Mouse (Mus musculus): Measurements from ENCODE around the gene Dlgap3.

The Dlgap3 gene

DNA sequence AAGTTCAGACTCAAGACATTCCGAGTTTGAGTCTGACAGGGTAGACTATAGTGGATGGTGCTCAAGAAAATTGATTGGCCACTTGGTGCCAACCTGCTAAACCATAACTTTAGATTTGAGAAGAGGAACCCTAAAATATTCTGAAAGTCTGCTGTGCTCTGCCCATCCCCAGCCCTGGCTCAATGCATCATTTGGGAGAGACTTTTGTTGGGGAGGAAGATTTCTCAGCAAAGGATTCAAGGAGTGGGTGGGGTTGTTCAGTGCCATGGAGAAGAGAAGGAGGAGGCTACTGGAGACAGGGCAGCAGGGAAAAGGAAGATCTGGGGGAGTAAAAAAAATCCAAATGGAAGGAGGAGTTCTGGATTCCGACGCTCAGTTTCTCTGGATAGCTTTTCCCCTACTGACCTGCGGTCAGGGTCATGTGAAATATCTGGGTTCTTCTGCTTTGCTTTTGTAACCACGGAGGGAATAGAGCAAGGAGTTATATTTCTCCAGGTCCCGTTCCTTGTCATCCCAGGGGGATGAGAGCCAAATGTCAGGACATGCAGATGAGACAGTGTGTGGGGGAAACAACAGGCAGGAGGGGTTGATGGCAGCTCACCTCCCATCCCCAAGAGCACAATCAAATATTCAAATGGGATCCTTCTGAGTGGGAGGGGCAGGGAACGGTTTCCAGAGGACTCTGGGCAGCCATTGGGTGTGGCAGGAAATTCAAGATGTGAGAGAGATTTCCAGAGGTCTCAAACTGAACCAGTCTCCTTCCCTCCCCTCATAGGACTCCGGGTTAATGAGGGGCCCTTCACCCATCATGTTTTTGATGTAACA is 5.3 kb downstream of the Dlgap3 start:
- in situ Hi-C loops (cut with MboI; ENCODE audit: low sequenced_read_pairs) = no loop called here

DNA sequence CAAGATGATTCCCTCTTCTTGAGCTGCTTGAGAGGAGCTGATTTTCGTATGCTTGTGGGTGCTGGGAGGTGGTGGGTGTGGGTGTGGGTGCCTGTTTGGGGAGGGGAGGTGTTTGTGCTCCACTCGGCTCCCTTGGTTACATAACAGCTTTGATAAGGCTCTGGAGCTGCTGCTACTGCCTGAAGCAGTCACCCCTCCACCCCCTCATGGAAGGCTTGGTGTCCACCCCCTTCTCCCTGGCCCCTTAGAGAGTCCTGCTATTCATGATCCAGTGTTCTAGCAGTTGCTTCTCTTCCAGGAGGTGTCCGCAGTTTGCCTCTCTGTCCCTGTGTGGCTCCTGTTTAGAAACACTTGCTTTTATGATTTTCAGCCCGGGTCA is 5.9 kb downstream of the Dlgap3 start:
- in situ Hi-C loops (cut with MboI; ENCODE audit: low sequenced_read_pairs) = no loop called here

DNA sequence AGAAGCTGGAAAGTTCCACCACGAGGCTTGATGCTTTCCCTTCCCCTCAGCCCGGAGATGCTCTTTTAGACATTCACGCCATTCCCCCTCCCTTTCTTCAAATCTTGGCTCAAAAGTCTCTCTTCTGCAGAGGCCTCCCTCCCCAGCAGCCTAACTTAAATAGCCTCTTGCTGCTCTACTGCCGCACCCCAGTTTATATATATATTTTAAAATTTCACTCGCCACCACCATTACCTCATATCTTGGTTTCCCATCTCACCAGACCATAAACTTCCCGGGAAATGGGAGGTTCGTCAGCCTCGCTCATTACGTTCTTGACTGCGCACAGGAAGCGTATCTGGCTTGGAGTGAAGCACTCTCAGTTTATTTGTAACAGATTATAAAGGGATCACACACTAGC is 9.0 kb downstream of the Dlgap3 start:
- in situ Hi-C loops (cut with MboI; ENCODE audit: low sequenced_read_pairs) = no loop called here

DNA sequence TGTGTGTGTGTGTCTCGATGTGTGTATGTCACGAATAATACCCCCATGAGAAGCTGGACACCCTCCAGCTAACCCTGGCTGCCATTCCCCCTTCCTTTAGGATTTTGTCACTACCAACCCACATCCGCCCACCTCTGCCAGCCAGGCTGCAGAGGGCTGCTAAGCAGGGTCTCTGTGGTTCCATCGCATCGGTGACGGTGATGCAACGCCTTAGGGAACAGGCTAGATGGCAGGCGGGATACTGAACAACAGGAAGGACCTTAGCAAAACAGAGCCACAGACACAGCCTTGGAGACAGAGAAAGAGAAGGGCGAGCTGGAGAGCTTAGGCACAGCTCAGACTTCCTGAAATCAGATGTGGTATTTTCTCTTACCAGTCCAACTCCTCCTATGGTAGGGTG is 9.7 kb downstream of the Dlgap3 start:
- in situ Hi-C loops (cut with MboI; ENCODE audit: low sequenced_read_pairs) = no loop called here

DNA sequence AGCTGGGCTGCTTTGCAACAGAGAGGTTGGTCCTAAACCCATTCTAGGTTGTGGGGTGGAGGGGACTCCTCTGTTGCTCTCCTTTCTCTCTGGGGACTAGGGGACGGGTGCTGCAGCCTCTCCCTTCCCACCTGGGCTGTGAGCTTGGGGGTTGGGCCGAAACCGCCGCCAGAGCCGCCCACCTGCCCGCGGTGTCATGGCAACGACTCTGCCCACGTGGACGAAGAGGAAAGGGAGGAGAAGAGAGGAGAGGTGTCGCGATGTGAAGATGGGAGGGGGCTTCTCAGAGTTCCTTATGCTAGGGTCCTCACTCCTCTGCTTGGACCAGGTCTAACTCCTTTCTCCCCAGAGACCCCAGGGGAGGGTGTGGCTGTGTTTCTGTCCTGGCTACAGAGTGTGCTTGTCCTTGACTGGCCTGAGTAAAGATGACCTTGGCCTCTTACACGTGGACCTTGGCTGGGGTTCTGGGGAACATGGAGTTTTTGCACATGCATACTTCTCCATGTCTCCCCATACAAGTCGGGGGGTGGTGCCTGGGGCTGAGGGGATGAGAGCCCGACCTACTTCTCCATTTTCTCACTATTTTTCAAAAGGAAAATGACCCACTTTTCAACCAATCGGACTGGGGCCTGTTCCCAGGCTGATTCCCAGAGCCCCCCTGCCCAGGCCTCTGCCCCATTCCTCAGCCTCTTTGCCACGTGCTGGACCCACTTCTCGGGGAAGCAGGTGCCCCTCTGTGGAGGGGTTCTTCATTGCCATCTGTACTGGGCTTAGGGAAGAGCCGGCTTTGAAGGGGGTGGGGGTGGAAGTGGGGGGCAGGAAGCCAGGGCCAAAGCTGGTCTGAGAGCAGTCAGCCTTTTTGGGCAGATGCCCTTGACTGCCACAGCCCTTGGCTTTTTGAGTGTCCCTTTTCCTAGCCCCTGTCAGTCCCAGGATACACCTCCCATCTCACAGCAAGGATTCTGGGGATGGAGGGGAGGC is 10.8 kb downstream of the Dlgap3 start:
- in situ Hi-C loops (cut with MboI; ENCODE audit: low sequenced_read_pairs) = no loop called here

DNA sequence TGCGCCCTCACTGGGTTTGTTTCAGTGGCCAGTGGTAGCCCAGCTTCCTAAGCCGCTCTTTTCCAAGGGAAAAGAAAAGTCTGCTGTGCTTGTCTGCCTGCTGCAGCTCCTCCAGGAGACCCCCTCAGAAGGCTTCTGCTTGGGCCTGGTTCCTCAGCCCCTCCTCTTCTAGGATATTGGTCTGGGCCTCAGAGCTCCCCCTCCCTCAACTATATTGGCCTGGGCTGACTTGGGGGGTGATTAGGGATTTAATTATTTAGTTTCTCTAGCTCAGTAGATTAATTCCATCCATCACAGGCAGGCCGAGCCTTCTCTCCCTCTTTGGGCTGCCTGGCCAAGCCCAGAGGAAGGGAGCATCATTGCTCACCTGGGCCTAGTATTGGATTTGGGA is 11.4 kb downstream of the Dlgap3 start:
- in situ Hi-C loops (cut with MboI; ENCODE audit: low sequenced_read_pairs) = no loop called here

DNA sequence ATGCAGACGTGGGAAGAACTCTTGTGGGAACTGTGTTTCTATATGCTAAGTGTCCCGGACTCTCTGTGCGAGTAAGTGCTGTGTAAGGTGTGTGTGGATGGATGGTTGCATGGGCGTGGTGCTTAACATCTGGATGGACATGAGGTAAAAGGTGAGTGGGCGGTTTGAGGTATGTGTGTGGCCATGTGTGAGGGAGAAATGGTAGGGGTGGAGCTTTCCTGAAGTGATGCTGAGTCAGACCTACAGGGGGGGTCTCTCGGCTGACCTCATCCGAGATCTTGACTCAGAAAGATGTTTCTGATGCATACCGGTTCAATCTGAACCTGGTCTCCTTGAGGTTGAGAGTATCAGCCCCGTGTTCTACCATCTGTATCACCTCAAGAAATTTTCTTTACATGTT is 12.0 kb downstream of the Dlgap3 start:
- in situ Hi-C loops (cut with MboI; ENCODE audit: low sequenced_read_pairs) = no loop called here

DNA sequence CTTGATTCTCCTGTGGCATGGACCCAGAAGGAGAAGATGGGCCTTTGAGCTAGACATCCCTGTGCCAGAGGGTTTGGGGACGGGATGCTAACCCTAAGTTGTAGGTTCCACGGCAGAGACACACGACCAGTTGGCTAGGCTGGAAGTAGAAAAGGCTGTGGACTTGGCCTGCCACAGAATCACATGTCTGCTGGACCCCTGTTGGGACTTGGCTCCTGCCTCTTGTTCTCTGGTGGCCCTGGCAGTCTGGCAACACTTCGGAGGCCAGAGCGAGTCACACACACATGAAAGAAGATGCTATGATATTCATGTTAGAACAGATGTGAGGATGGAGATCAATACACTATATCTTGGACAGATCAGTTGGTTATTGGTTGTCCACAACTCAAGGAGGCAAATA is 14.9 kb downstream of the Dlgap3 start:
- in situ Hi-C loops (cut with MboI; ENCODE audit: low sequenced_read_pairs) = no loop called here

DNA sequence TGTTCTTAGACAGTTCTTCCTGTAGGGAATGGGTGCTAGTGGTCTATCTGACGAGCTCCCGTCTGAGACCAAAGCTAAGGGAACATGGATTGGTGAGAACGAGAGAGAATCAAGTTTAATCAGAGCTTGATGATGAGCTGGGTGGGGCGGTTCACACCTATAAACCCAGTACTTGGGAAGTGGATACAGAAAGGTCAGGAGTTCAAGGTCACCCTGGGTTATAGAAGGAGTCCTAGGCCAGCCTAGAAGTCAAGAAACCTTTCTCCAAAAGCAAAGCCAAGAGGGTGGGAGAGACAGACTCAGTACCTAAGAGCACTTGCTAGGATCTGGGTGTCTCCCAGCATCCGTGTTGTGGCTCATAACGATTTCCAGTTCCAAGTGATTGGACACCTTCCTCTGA is 21.9 kb downstream of the Dlgap3 start:
- in situ Hi-C loops (cut with MboI; ENCODE audit: low sequenced_read_pairs) = no loop called here

DNA sequence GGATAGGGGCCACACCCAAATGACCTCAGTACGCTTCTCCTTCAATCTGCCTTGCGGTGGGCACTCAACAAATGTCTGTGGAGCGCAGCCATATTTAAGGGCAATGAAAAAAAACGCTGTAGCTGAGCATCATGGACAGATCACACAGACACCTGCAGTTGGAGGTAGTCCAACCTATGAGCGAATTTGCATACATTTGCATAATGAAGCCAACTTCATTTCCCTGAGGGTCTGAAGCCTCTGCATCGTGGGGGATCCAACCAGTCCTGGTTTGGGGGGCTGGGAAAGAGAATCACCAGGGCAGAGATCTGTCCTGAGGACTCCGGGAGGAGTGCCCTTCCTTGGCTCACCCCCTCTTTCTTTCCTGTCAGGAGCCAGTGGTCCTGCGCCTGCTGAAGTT is 23.7 kb downstream of the Dlgap3 start:
- in situ Hi-C loops (cut with MboI; ENCODE audit: low sequenced_read_pairs) = no loop called here

DNA sequence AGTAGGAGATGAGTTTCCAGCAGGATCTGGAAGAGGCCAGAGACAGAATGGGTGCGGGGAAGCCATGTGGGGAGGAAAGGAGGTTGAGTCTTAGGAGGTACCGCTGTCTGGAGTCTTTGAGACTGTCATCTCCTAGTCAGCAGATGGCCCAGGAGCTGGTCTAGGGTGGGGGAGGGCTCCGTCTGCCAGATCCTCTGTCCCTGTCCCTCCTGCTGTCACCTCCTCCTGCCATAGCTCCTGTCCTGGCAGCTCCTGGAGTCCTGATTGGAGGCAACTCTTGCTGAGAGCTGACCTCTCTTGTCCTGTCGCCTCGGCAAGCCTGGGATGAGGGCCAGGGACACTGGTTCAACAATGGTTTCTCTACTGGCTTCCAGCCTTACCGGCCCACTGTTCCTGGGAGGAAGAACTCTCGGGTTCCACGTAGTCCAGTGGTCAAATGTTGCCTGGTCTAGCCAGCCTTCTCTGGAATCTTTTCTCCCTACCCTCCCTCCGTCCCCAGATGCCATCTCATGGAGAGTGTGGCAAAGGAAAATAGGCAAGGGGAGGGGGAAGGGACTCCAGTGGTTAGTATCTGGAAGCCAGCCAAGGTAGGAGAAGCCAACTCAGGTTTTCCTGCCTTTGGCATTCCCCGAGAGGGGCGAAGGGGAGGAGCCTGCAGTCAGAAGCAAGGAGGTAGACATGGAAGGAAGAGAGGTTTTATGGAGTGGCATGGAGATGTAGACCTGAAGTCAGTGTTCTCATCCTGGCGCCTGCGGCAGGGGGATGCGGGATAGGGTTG is 24.6 kb downstream of the Dlgap3 start:
- in situ Hi-C loops (cut with MboI; ENCODE audit: low sequenced_read_pairs) = no loop called here

DNA sequence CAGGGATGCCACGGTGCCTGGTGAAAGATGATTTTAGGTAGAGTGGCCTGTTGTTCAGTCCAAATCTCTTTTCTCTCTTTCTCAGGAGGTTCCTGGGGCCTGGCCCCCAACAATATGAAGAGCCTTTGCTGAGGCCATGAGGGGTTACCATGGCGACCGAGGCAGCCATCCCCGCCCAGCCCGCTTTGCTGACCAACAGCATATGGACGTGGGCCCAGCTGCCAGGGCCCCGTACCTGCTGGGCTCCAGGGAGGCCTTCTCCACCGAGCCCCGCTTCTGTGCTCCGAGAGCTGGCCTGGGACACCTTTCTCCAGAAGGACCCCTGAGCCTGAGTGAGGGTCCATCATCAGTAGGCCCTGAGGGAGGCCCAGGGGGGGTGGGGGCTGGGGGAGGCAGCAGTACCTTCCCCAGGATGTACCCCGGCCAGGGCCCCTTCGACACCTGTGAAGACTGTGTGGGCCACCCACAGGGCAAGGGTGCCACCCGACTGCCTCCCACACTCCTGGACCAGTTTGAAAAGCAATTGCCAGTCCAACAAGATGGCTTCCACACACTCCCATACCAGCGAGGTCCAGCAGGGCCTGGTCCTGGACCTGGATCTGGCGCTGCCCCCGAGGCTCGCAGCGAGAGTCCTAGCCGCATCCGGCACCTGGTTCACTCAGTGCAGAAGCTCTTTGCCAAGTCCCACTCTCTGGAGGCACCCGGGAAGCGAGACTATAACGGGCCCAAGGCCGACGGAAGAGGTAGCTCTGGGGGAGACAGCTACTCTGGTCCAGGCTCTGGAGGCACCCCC is 25.7 kb downstream of the Dlgap3 start:
- in situ Hi-C loops (cut with MboI; ENCODE audit: low sequenced_read_pairs) = no loop called here

DNA sequence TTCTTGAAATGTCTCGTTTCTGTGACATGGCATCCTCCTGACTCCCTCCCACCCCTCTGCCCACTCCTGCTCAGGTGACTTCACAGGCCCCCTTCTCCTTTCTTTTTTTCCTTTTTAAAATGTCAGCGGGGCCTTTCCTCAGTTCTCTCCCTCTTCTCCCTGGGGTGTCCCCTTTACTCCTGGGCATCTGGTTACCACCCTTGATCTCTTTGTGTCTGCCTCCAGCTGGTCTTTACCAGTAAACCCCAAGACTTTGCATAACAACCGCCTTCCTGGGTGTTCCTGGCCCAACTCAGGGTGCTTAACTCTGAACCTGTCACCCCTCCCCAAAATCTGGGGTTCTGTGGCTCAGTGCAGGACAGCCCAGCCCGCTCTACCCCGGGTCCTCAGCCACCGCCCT is 29.6 kb downstream of the Dlgap3 start:
- in situ Hi-C loops (cut with MboI; ENCODE audit: low sequenced_read_pairs) = no loop called here

DNA sequence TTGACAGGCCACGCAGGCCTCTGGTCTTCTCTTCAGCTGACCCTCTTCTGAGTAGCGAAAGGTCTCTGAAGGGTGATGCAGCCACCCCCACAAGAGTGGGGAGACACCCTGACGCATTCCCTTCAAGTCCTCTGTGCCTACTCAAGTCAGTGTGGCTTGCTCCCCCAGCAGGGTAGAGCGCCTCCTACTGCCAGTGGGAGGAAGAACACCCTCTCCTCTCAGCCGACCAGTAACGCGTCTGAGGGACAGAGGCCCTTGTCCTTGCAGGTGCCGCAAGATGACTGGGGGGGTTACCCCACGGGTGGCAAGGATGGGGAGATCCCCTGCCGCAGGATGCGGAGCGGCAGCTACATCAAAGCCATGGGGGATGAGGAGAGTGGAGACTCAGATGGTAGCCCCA is 30.4 kb downstream of the Dlgap3 start:
- in situ Hi-C loops (cut with MboI; ENCODE audit: low sequenced_read_pairs) = no loop called here

DNA sequence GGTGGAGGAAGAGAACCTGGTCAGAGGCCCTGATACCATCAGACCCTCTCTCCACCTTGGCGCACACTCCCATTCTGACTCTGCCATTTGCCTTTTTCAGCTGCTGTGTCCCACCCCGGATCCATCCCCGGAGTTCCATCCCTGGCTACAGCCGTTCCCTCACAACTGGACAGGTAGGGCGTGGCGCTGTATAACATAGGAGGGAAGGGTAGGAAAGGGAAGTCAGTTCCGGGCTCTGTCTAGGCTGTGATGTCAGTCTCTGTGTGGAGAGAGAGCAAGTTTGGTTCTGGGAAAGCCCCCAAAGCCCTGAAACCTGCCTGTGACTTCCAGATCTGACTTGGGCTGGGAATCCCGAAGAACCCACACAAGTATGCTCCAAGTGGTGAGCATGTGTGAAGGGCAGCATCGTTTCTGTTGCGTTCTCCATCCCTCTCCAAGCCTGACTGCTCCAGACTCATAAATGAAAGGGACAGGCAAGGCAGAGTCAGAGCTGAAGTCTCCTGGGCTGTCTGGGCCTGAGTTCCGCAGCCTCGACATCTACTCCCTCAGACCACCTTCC is 31.2 kb downstream of the Dlgap3 start:
- in situ Hi-C loops (cut with MboI; ENCODE audit: low sequenced_read_pairs) = no loop called here

DNA sequence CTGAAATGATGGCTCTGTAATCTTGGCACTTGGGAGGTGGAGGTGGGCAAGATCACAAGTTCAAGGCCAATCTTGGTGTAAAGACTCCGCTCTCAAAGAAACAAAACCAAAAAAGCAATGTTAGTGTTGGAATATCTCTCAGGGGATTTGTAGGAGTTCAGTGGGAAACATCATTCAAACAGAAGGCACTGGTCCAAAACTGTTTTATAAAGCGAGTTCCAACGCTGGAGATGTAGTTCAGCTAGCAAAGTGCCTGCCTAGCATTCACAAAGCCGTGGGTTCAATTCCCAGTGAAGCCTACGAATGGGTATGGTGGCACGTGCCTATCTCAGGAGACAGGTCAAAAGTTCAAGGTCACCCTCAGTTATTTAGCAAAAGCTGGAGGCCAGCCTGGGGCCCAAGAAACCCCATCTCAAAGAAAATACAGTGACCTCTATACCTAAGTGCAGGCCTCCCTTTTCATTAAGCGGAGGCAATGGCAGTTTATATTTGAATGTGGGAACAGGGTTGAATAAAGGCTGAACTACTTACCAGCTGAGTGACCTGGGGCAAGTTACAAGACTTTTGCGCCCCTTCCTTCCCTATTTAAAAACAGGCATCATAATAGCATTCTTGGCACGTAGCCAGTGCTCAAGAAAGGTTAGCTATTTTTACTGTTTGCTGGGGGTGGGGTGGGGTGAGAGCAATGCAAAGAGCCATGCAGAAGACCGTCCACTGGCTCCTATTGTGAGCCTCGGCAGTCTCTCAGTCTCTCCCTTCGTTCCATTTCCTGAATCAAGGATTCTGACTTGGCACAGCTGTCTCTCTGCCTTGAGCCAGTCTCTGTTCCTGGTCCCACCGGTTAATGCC is 32.0 kb downstream of the Dlgap3 start:
- in situ Hi-C loops (cut with MboI; ENCODE audit: low sequenced_read_pairs) = no loop called here

DNA sequence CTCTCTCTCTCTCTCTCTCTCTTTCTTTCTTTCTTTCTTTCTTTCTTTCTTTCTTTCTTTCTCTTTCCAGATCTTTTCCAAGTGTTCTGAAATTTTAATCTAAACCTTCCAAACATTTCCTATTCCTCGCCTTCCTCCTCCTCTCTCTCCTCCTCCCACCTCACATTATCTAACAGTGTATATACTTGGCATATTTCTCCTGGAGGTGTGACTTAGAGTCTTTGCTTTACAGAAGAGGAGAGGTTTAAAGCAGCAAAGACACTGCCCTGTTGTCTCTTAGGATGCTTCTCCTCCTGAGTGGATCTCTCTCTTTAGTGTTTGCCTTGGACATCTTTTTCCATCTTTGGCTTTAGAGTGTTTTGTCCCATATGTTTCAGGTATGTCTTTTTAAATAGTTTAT is 34.1 kb downstream of the Dlgap3 start:
- in situ Hi-C loops (cut with MboI; ENCODE audit: low sequenced_read_pairs) = no loop called here

DNA sequence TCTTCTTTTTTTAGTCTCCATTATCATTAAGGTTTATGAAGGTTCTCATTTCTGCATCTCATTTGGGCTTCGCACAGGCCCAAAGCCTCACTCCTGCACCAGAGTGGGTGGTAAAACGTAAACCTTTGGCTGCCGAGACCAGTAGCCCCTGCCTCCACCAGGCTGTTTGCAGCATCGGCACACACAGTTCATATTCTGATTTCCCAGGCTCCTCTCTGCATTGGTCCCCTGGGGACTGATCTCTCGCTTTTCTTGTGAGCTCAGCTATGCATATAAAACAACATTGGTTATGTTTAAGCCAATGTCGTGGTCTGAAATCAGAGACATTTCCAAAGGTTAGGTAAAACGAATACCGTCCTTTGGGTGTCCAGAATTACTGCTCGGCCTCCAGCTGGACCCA is 42.3 kb downstream of the Dlgap3 start:
- in situ Hi-C loops (cut with MboI; ENCODE audit: low sequenced_read_pairs) = no loop called here

DNA sequence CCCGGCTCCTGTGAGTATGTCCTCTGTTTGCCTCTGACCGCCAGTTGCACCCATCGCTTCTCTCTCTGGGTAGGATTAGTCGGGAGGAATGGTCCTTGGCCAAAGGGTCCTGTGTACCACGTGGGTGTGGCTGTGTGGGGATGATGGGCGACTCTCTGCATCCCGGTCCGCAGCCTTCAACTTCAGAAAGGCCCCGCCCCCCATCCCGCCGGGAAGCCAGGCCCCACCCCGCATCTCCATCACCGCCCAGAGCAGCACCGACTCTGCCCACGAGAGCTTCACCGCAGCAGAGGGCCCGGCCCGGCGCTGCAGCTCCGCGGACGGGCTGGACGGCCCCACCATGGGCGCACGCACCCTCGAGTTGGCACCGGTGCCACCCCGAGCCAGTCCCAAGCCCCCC is 45.5 kb downstream of the Dlgap3 start:
- in situ Hi-C loops (cut with MboI; ENCODE audit: low sequenced_read_pairs) = no loop called here
